Mouse (Mus musculus) MN1 (cell line): ENCODE results near the gene Nat8f2.
"Not testable (repeated sequence)": the region's sequence is repeated elsewhere in the genome, so short reads cannot be mapped to it uniquely, and the experiment has no call there.

Experiments
- DNase-seq: peaks from one replicate; pipeline ENCODE4 v3.0.0-alpha.2; 2016; ENCODE audit warnings: low spot score

Gene Nat8f2

DNA sequence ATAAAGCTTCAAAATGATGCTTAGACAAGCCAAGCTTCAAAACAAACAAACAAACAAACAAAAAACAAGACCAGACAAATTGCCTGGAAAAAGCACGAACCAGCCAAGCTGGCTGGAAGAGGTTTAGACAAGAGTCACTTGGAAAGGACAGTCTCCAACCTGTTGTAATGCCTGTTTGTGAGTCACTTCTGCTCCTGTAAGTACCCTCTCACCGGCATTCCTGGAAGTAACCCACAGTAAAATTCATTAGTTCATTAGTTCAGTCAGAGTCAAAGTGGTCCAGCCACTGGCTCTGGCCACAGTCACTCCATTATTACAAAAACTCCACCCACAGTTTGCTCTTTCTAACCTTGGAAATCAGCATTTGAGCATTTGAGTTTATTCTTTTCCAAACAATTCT, 5.1 kb downstream of the Nat8f2 start:
- DNase-seq: no peak

DNA sequence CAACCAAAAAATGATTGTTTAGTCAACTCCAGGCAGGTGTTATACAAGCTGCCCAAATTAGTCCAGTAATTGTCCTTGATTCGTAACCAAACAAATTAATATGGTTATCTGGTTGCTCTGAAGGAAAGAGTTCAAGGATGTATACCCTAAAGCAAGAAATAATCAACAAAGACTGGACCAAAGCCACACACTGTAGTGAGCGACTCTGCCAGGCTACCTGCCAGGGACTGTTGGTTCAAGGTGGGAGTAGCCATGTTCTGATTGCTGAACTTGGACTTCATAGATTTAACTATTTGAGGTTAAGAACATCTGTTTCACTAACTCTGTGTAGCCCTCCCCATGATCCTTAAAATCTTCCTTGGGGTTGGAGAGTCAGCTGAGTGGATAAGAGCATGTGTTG, 5.8 kb downstream of the Nat8f2 start:
- no peak for DNase-seq

- DNase-seq: no peak
Measured at GRCm38 (mm10) chr6:85862565-85862964, 6.4 kb downstream of the Nat8f2 start.

GRCm38 (mm10) chr6:85861247-85861646, 7.7 kb downstream of the Nat8f2 start:
- DNase-seq: no peak

DNA sequence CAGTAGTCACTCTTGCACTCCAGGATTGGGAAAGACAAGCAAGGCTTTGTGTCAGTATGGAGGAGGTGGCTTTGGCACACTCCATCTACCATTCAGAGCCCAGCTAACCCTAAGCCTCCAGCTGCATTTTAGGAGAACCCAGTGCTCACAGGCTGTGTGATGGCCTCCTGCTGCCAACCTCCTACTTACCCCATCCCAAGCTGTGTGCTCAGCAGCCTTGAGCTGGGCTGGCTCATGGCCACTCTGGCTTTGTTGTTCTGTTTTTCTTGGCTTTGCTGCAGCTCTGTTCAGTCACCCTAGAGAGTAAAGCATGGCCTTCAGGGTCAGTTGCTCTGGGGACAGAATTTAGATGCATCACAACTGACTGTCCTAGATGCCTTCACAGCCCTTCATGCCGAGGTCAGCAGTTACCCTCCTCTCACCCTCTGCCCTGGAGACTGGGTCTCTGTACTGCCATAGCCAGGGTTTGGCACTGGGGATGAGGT, 12.7 kb downstream of the Nat8f2 start:
- DNase-seq: no peak

- no peak for DNase-seq
Measured at GRCm38 (mm10) chr6:85853481-85853880, 15.5 kb downstream of the Nat8f2 start.

GRCm38 (mm10) chr6:85851062-85851773, 17.7 kb downstream of the Nat8f2 start:
- no peak for DNase-seq

- no peak for DNase-seq
Measured at GRCm38 (mm10) chr6:85849240-85849639, 19.7 kb downstream of the Nat8f2 start.

- DNase-seq: no peak
Measured at GRCm38 (mm10) chr6:85848140-85848539, 20.8 kb downstream of the Nat8f2 start.

- DNase-seq: no peak
Measured at GRCm38 (mm10) chr6:85846921-85847320, 22.0 kb downstream of the Nat8f2 start.

GRCm38 (mm10) chr6:85843677-85844458, 25.1 kb downstream of the Nat8f2 start:
- DNase-seq: not testable (repeated sequence)

- no peak for DNase-seq
Measured at GRCm38 (mm10) chr6:85839982-85840381, 29.0 kb downstream of the Nat8f2 start.

DNA sequence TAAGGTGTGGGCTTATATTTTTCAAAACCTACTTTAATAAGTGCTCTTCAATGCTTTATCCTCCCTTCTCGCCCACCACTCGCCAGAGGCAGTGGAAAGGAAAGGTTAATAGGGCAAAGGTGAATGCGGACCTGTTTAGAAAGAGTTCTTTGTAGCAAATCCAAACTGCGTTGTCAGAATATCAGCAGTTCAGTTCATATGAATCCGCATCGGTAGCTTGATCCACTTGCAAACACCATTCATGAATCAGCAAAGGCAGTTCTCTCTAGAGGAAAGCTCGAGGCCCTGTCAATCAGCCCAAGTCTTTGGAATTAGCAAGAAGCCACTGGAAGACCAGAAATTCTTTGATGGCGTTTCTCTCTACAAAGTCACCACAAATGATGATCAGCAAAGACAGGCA, 30.3 kb downstream of the Nat8f2 start:
- DNase-seq: no peak

DNA sequence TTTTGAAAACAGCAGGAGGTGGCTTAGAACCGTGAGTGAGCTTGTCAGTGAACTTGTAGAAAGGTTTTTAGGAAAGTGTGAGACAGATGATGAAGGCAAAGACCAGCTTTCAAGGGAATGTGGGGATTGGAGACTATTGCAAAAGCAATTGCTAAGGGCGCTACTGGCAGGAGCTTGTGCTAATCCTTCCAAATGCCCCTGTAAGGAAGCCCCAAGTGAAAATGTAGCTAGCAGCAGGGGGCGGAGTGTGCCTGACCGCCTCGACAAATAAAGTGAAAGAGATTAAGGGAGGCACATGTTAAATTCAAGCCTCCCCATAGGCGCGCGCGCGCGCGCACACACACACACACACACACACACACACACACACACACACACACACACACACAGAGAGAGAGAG, 31.7 kb downstream of the Nat8f2 start:
- not testable (repeated sequence) for DNase-seq

- not testable (repeated sequence) for DNase-seq
Measured at GRCm38 (mm10) chr6:85836827-85837226, 32.1 kb downstream of the Nat8f2 start.

- not testable (repeated sequence) for DNase-seq
Measured at GRCm38 (mm10) chr6:85836098-85836497, 32.9 kb downstream of the Nat8f2 start.

DNA sequence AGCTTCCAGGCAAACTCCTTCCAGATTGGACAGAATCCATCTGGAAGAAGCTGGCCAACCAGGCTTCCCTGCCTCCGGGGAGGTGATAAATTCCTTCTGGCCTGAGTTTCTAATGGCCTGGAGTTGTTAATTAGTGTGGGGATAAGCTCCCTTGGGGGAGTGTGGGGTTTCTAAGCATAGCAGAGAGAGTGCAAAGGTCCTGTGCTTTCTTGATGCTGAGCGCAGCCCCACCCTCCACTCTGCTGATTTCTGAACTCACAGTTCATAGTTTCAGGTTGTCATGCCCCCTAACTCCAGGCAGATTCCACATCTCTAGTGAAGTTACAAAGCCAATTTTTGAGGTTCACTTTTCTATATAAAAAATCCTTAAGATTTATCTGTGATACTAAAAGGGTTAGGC, 33.9 kb downstream of the Nat8f2 start:
- DNase-seq: not testable (repeated sequence)

- not testable (repeated sequence) for DNase-seq
Measured at GRCm38 (mm10) chr6:85834504-85835100, 34.4 kb downstream of the Nat8f2 start.

GRCm38 (mm10) chr6:85831796-85832321, 37.1 kb downstream of the Nat8f2 start, which contains the start of gene Nat8:
Gene Nat8 (minus strand): TSS chr6:85832082.
- DNase-seq: no peak

DNA sequence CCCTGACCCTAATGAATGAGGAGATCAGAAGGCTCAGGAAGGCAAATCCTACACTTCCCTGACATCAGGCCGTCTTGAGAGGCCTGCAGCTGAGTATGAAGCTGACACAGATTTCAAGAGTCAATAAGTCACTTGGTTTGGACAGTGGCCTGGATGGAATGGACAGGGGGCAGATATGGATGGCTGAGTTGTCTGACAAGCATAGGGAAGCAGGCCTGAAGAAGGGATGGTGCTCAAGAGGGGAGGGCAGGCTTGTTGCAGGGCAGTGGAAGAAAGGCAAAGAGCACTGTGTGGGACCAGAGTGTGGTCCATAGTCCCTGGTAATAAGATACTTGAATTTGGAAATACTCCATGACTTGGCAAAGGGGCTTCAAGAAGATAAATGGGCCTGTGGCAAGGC, 39.5 kb downstream of the Nat8f2 start:
- DNase-seq: no peak

DNA sequence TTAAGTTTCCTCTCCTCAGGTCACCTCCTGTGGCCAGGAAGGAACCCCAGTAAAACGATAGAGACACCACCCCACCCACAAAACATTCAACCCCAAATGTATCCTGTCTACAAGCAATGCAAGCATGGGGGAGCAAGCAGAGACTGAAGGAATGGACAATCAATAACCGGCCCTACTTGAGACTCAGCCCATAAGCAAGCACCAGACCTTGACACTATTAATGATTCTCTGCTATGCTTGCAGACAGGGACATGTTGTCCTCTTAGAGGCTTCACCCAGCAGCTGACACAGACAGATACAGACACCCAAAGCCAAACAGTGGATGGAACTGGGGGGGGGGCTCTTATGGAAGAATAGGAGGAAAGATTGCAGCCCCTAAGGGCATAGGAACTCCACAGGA, 43.1 kb downstream of the Nat8f2 start:
- DNase-seq: no peak

- no peak for DNase-seq
Measured at GRCm38 (mm10) chr6:85823382-85824090, 45.4 kb downstream of the Nat8f2 start.
